Mouse (Mus musculus) adrenal gland (tissue): ENCODE data around the gene Prkaa2.

Source experiments
- intact Hi-C: fragments of 180-260 bp; cut with DNase I; formaldehyde crosslinking; loops from one replicate; pipeline ENCODE4 v1.15.1; 2025

Gene Prkaa2

DNA sequence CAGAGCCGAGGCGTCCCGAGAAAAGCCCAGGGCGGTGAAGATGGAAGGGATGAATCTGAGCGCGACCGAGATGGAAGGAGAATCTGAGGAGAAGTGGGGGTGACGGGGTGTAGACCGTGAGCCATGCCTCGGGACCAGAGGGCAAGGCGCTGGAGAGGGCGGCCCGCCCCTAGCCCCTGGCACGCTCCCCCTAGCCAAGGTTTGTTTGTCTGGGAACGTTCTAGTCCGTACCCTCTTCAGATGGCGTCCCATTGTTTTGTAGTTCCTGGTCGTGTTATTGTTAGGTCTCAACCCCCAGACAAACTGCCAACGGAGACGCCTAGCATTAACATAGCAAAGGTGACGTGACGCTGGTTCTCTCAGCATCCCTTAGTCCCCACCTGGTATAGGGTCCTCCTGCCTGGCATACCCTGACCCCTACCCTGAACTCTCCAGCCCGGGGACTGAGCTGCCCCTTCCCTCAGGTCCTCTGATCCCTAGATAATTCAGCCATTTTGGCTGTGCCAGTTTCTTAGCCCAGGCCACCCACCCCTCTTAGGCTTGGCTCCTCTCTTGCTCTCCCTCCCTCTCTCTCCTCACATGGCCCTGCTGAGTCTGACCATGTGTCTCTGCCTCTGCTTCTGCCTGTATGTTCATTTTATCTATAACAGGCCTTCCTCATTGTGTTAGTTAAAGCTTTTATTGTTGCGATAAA is 447 bp upstream of the Prkaa2 start:
- intact Hi-C loops, result no loop called here

DNA sequence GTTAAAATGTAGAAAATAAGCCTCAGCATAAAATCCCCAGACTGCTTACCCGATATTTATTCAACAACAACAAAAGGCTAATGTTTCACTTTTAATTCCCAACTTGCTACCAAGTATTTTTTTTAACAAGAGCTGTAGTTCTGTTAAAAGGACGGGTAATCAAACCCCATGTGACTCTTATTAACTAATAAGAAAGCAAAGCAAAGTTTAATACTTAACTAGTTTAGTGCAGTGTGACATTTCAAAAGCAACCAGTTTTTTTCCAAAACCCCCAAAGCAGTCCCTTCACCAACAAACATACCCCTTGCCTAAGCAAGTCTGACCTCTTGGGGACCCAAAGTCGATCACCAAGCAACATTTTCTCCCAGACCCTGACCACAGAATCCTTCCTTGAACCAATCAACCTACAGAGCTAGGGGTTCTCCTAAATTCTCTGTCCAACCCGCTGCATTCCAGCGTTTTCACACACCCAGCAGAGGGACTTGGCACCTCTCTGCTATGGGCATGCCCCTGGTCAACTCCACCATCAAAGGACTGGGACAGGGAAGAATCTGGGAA is 970 bp downstream of the Prkaa2 start:
- intact Hi-C loops, result no loop called here

- intact Hi-C loops, result no loop called here
These were observed 1.6 kb downstream of the Prkaa2 start for GRCm38 (mm10) chr4:105107943-105108640.

DNA sequence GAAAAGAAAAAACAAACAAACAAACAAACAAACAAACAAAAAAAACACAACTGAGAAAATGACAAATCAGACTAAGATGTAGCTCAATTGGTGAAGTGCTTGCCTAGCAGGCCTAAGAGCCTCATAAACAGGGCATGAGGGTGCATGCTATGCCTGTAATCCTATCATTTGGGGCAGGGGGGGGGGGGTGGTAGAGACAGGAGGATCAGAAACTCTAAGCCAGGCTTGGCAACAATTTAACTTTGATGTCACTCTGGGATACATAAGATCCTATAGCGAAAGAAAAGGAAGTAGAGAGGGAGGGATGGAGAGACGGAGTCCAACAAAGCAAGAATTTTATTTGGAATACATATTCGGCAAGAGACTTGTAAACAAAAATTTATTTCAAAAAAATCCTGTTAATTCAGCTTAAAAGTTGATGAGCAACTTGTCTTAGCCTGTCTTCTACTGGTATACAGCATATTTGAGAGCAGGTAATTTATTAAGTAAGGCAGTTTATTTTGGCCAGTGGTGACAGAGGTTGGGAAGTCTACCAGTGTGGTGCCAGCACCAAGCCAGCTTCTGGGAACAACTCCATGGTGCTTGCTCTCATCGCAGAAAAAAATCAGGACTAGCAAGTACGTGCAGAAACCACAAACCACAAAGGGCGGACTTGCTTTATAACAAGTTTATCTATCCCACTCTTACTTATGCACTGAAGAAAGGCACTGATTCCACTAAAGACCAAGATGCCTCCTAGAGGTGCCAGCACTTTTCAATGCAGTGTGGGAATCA is 5.4 kb downstream of the Prkaa2 start:
- intact Hi-C loops, result no loop called here

GRCm38 (mm10) chr4:105101337-105101688 is 8.4 kb downstream of the Prkaa2 start:
- intact Hi-C loops, result no loop called here

- intact Hi-C loops, result no loop called here
These were observed 9.0 kb downstream of the Prkaa2 start for GRCm38 (mm10) chr4:105100508-105101336.

GRCm38 (mm10) chr4:105098660-105099059 is 11.0 kb downstream of the Prkaa2 start:
- intact Hi-C loops, result no loop called here

DNA sequence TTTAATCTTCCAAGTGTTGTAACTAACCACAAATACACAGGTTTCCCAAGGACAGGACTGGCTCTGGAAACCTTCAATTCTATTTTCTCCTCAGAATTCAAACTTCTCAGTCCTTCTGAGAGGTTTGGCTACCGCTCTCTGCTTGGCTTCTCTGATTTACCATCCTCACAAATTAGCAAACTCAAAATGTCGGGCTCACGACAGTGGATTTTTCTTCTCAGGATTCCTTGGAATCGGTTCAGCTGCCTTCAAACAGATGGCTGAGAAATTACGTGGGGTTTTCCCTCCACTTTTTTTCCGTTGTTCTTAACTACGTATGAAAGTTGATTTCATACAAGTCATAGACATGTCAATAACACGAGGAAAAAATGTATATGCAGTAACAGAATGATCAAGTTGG is 11.5 kb downstream of the Prkaa2 start:
- intact Hi-C loops, result no loop called here

GRCm38 (mm10) chr4:105095316-105095715 is 14.4 kb downstream of the Prkaa2 start:
- intact Hi-C loops, result no loop called here

DNA sequence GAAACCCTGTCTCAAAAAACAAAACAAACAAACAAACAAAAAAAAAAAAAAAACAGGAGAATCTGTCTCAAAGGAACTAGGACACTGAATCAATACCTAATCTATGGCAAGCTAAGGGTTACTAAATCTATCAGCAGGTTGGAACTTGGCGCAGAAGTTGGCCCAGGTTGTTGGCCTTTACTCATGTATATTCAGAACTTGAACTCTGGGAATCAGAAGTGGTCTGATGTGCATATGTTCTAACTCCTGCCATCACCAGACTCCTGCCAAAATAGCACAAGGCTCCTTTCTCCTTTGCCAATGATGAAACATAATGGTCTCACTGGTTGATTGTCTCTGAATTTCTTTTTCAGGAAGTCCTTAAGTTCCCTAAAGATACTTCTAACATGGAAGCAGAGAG is 15.7 kb downstream of the Prkaa2 start:
- intact Hi-C loops, result no loop called here

DNA sequence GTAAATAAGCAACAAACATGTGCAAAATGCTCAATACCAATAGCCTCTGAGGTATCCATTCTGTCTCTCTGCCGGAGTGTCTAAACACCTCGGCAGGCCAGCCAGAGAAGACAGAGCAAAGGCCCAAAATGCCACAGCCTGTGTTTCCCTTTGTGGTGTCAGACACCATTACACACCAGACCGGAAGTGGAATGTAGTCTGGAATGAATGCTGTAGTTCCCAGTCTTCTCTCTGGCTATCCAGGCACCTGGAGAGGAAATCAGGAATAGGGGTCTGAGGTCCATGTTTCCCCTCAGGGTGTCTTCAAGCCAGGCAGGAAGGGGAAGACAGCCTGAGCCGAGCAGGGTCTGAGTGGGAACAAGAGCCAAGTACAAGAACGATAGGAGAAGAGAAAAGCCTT is 19.3 kb downstream of the Prkaa2 start:
- intact Hi-C loops, result no loop called here

DNA sequence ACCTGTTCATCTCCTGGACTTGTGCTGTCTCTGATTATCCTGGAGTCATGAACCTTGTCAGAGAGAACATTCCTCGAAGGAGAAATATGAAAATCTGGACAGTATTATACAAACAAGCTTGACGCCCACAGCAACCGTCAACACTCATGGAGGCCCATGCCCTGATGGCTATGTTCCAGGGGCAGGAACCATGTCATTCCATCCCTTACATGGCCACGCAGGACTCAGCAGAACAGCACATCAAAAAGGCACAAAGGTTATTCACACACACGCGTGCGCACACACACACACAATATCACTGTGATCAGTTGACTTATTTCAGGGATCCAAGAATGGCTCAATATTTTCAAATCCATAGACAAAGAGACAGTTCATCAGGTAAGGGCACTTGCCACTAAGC is 20.3 kb downstream of the Prkaa2 start:
- intact Hi-C loops, result no loop called here

DNA sequence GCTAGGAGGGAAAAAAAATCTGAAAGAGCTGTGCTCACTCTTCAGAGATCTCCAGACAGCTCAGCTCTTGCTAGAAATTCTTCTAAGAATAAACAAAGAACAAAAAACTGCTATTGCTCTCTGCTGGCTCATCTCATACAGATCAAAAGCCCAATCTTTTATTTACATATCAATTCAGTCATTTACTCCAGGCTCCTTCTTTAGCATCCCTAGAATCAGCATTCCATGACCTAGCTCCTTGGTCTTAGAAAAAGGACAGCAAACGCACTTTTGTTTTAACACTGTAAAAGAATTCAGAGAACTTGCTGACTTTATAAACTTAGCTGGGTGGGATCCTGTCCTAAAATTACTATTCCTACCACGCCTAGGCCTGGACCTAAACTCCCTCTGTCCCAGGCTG is 21.0 kb downstream of the Prkaa2 start:
- intact Hi-C loops, result no loop called here

DNA sequence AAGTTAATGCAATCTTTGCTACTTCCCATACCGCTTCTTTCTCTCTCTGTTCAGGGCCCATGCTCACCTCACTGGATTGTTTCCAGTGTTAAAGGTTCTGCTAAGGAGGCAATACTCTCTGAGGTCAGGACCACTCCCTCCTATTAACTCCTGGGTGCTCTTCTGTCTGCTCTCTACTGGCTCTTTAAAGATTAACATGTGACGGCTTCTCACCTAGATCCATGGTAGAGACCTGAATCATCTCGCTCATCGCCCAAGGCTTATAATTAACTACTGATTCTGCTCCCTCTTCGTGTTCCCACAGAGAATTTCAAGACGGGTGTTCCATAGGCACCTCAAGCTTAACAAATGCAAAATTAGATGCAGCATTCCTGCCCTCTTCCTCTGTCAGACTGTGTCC is 33.5 kb downstream of the Prkaa2 start:
- intact Hi-C loops, result loop anchor here (10.0 kb wide), 1 partner anchor 49 kb away; no protein-coding TSS in a partner anchor

DNA sequence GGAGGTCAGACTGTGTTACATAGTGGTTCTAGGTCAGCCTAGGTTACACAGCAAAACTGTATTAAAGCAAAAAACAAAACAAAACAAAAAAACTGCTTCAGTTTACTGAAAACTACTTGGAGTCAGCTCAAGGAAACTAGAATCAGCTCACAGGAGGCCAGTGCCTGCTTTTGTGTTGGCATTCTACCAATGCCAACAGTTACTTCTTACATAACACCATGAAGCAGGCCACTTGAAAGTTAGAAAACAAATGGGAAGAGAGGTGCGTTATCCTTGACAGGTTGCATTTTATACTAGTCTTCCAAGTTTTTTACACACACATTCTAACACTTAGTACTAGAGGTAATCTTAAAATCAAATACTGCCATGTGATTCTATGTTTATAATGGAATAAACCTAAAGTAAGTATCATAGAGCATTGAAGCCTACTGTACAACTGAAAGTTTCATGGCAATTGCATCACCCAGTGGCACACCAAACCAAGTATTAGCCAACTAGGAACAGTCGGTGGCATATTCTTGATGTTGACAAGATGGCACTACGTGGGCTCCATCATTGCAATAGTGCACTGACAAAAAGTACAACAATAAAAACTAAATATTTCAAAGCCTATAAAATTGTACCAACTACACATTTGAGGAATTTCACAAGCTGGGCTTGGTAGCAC is 37.8 kb downstream of the Prkaa2 start:
- intact Hi-C loops, result loop anchor here (10.0 kb wide), 1 partner anchor 53 kb away; no protein-coding TSS in a partner anchor

DNA sequence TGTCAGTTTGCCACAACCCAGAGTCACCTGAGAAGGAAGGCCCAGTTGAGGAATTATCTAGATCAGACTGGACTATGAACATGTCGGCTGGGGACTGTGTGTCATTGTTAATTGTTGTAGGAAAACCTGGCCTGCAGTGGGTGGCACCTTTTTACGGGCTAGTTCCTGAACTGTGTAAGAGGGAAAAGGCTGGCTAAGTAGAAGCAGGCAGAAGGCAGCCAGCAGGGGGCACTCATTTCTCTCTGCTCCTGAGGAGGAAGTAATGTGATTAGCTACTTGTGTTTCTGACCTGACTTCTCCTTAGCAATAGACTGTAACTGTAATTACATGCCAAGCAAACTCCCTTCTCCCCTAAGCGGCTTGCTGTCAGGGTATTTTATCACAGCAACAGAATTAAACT is 38.7 kb downstream of the Prkaa2 start:
- intact Hi-C loops, result loop anchor here (10.0 kb wide), 1 partner anchor 54 kb away; no protein-coding TSS in a partner anchor

DNA sequence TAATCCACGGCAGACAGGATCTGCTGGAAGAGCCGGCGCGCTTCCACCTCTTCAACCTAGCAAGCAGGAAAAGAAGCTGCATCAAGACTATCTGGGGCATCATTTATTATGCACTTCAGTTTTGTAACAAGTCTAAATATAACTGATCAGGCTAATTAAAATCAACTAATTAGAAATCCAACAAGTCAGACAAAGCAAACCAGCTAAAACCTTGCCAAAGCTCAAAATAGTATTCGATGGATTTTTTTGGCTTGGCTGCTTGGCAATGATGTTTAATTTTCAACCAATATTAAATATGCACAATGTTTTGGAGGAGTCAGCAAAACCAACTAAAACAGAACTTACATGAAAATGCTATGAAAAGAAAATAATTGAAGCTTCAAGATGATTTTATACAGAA is 58.4 kb downstream of the Prkaa2 start:
- intact Hi-C loops, result no loop called here

- intact Hi-C loops, result no loop called here
These were observed 59.6 kb downstream of the Prkaa2 start for GRCm38 (mm10) chr4:105050041-105050440.

DNA sequence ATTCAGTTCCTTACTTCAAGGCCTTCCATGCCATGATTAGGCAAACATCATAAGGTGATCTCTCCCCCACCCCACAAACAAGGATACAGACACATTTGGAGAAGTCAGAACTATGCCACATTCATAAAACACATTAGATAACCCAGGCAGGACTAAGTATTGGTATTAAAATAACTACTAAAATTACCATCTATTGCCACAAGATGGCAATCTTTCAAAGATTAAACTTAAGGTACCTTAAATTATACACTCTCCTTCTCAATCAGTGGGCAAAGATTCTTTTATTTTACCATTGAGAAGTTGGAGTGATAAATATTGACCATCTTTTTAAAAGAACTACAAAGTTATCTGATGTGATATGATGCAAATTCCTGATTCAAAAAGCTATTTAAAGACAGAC is 75.4 kb downstream of the Prkaa2 start:
- intact Hi-C loops, result loop anchor here (1.0 kb wide), 1 partner anchor 90 kb away; no protein-coding TSS in a partner anchor

- intact Hi-C loops, result no loop called here
These were observed 76.5 kb downstream of the Prkaa2 start for GRCm38 (mm10) chr4:105033153-105033552.
